Mouse (Mus musculus): ENCODE data around the gene Arhgap31. TPM values are rescaled to one million over a fixed set of nuclear protein-coding genes. Genes with fewer than 3 reads are reported as not detected.
A peak's percentile ranks its signal among the peaks of the same experiment; 100 is the strongest.
"Not testable (repeated sequence)": the region's sequence is repeated elsewhere in the genome, so short reads cannot be mapped to it uniquely, and the experiment has no call there.

Arhgap31 gene
- total RNA-seq, 1 experiment from 2014 or later: 4.0 TPM

DNA sequence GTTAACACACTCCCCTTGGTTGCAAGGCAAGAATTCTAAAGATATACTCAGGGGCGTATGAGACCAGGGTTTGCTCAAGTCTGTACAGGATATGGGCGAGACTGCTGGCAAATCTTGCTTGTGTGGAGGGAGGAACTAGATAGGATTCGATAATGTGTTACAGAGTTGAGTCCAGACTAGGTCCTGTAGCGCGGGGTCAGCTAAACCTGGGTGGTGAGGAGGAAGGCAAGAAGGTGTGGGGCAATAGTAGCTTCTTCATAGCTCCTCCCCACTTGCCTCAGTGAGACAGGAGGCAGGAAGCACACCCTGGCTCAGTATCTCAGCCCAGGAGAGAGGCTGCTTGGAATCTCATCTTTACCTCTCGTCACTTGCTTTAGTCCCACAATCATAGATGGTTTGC is 16.1 kb upstream of the Arhgap31 start:
- ATAC-seq (replicated peaks; ENCODE audit: low read depth, poor library complexity, severe bottlenecking): no peak

DNA sequence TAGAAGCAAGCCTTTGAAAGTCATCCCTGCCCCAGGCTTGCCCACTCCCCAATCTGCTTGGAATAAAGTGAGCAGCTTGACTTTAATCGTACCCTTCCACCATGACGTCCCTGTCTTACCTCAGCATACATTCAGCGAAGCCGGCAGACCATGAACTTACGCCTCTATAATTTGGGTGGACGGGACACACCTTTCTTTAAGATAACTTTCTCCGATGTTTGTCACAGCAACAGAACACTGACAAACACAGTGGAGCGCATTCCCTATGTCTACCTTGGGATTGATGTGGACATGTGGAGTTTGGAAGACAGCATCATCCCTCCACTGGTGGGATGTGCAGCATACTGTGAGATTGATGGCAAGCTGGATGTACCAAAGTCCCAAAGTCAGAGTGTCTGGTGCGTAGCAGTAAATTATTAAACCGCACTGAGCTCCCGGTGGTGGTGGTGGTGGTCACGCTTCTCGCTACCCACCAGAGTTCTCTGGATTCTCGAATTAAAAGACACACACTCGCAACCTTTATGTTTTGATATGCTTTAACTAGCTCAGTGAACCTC is 15.6 kb upstream of the Arhgap31 start:
- ATAC-seq (replicated peaks; ENCODE audit: low read depth, poor library complexity, severe bottlenecking): no peak

DNA sequence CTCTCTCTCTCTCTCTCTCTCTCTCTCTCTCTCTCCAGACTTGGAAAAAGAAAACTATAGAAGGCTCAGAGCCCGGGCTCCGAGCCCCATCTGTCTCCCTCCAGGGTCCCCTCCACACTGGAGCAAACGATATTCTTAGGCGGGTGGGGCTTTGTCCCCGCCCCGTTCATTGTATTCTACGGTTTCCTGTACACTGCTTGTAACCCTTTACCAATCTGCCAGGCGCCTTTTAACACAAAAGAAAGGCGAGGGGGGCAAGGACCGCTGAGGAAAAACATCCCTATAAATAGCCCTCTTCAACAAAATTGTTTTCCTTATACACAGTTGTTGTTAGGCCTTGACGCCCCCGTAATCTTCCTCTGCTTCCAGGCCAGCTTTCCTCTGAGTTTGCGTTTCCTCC is 11.9 kb upstream of the Arhgap31 start:
- no peak for ATAC-seq (replicated peaks; ENCODE audit: low read depth, poor library complexity, severe bottlenecking)

DNA sequence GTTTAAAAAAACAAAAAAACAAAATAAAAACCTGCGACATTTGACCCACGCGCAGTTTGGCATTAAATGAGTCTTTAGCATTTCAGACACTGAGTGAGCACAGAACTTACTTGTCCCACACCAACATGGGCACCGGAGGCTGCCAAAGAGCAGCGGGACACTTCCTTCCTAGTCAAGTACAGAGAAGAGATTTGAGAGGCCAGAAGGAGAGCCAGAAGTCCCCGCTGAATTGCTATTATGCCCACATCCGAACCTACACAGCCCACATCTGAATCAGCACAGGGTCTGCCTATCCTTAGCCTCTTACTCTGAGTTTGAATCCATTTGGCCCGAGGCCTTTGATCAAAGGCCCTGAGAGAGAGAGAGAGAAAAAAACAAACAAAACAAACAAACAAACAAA is 11.2 kb upstream of the Arhgap31 start:
- no peak for ATAC-seq (replicated peaks; ENCODE audit: low read depth, poor library complexity, severe bottlenecking)

DNA sequence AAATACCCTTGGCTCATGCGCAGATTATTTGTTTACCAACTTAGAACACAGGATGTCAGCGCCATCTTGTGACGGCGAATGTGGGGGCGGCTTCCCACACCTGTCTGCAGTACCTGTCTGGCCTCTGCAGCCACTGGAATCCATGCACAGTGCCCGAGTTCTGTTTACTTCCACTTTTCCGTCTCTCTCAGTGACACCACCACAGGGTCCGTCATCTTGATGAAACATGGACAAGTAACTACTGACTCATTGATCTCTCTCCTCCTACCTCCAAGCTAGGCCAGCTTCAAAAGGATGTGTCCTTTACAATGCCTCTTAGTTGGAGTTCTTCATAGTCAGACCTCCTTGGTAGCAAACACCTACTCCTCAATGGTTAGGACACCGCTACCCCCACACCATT is 8.3 kb upstream of the Arhgap31 start:
- no peak for ATAC-seq (replicated peaks; ENCODE audit: low read depth, poor library complexity, severe bottlenecking)

DNA sequence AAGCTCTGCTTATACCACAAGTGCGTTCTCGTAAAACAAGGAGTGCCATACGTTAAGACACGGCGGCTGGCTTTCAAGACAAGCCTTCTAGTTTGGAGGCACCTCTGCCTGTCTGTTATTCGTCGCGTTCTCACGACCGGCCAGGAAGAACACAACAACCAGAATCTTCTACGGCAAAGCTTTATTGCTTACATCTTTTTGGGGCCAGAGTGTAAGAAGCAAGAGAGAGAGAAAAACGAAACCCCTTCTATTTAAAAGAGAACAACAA is 1.1 kb upstream of the Arhgap31 start:
- not testable (repeated sequence) for ATAC-seq (replicated peaks; ENCODE audit: low read depth, poor library complexity, severe bottlenecking)

DNA sequence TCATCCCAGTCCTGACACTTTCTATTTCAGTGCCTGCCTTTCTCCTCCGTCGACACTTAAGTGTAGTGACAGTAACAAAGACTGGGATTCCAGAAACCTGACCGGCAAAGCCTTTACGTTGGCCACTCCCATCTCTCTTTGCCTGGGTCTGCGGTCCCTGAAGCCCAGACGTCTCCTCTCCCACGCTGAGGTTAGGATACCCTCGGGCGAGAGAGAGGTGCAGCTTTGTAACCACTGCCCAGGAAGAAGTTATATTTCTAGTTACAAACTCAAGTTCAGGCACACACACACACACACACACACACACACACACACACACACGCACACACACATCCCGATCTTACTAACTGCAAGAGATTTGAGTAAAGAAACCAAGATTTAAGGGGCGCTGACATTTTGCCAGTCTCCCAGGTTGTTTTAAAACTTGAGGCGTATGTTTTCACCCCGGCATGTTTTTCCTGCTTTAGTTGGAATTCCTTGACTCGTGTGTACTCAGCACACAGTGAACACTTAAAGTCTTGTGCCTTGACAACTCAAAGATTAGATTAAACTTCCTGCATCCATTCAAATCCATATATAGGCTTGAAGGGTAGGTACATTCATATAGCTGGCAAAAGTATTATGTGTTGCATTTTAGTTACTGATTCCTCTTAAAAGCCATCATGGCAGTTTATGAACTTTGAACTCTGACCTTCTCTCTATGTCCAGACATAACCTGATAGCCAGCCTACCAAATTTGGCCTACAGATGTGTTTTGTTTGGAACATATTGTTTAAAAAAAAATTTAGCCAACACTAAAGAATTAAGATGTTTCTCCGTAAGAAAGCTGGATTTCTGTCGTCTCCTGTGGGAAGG is 557 bp upstream of the Arhgap31 start:
- peak; percentile 42 for ATAC-seq (replicated peaks; ENCODE audit: low read depth, poor library complexity, severe bottlenecking)

DNA sequence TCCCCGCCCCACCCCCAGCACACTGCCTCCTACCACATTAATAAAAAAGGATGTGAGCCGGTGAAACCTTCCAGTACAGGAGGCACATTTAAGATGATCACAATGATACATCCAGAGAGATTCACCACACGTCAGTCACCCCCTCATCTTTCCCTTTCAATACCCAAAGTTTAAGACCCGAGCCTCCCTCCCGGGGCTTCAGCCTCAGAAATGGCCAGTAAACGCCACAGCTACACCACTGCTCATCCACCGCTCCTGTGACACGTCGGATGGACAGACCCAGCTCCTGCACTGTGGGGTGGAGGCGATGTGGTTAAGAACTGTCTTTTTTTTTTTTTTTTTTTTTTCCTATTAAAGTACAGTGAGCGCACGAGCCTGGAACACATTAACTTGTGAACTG is 969 bp downstream of the Arhgap31 start:
- ATAC-seq (replicated peaks; ENCODE audit: low read depth, poor library complexity, severe bottlenecking): peak; percentile 16; the same call in 1 of the 2 replicates

DNA sequence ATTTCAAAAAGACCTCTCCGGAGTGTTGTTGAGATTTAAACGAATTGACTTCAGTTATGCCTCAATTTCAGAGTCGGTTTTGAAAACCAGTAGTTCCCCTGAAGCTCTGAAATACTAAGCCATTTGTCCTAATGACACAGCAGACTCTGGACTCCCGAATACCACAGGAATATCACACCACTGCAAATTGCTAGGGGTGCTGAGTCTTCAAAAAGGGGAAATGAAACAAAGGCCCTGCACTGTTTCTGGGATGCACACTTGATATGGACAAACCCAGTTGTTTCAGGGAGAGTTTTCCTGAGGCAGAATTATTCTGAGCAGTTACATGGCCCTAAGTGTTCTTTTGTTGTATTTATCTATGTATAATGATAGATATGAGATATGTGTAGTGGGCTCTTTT is 1.8 kb downstream of the Arhgap31 start:
- peak; percentile 63 for ATAC-seq (replicated peaks; ENCODE audit: low read depth, poor library complexity, severe bottlenecking)

DNA sequence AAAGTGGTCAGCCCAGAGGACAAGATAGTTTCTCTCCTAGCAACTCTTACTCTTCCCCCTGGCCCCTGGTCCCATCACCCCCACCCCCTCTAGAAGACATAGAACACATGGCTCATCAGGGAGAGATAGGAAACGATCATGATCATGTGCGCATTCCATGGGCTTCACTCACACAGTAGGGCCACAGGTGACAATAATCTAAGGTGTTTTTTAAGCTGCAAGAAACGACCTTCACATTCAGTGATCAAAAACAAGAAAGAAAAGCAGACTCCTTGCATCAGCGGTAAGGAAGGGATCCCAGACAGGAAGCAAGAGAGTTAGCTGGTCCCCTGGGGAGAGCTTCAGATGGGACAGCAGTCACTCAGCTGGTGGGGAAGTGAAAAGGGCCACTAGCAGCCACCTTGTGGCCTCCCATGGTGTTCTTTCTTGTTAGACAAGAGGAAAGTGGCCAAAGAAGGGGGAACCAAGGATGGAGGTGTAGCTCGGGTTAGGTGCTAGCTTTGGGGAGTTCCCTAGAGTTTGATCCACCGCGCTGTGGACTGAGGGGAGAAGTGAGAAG is 4.0 kb downstream of the Arhgap31 start:
- ATAC-seq (replicated peaks; ENCODE audit: low read depth, poor library complexity, severe bottlenecking): peak; percentile 32

DNA sequence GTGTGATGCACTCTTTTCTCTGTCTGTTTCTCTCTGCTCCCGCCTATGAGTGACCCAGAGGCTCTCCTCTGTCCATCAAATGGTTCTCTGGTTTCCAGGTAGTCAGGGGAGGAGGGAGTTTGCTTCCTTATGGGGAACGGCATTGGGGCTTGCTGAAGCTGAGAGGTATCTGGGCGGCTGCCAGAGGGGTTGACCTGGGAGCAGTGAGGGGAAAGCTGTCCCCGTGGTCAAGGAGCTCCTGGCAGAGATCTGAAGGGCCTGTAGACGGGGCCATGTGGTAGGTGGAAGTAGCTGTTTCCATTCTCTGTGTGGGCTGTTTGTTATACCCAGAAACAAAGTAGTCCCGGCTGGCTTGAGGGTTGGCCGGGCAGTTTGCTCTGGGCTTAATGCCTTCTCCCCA is 6.3 kb downstream of the Arhgap31 start:
- ATAC-seq (replicated peaks; ENCODE audit: low read depth, poor library complexity, severe bottlenecking): no peak

DNA sequence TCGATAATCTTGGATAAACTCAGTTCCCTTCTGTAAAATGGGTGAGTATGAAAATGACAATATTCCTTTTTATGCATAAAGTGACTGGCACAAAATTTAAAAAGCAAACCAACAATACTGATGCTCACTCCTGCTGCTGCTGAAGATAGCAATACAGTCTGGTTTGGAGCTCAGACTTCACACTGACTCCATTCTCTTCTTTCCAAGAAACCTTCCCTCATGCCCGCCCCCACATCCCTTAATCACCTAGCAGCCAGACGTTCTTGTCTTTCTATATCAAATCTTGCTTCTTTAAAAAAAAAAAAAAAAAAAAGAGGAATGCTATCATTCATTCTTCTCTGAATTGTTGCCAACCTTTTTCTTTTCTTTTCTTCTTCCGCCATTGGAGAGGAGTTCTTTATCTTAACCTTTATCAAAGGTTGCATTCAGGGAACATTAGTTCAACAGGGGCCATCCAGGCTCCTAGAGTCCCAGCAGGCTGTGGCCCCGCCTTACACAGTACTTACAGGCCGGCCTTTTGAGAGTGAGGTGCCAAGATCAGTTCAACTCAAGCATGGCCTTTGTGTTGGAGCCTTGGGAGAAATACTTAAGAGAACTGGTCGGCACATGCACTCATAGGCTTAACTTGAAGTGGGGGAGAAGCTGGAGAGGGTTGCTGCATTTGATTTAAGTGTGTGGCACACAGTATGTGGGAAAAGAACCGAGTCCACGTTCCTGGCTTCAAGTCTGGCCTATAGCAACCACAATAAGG is 7.4 kb downstream of the Arhgap31 start:
- ATAC-seq (replicated peaks; ENCODE audit: low read depth, poor library complexity, severe bottlenecking): no peak

DNA sequence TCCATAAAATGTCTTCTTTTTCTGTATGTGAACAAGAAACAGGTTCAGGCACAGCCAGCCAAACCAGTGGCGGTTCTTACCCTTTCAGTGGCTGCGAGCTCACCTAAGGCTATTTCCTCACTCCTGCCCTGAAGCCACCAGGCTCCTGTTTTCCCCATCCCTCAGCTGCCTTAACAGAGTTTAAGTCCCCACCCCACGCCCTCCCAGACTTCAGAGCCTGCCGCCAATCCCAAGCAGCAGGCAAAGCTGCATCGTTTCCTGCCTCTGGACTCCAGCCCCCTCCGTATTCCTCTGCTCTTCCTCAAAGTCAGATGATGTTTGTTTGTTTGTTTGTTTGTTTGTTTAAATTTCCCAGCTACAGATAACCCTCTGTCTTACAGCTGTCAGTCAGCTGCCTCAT is 9.6 kb downstream of the Arhgap31 start:
- no peak for ATAC-seq (replicated peaks; ENCODE audit: low read depth, poor library complexity, severe bottlenecking)

DNA sequence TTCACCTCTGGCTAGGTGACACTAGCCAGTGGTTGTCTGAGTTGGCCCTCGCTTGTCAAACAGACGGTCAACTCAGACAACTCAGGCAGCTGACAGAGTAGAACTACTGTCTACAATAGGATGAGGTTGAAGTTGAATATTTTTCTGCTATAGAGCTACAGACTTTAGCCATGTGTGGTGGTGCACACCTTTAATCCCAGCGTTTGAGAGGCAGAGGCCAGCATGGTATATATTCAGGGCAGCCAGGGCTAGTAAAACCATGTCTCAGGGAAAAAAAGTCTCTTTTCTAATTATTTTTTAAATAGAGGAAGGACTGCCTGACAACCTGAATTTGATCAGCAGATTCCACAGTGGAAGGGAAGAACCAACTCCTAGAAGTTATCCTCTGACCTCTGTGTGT is 10.8 kb downstream of the Arhgap31 start:
- no peak for ATAC-seq (replicated peaks; ENCODE audit: low read depth, poor library complexity, severe bottlenecking)

DNA sequence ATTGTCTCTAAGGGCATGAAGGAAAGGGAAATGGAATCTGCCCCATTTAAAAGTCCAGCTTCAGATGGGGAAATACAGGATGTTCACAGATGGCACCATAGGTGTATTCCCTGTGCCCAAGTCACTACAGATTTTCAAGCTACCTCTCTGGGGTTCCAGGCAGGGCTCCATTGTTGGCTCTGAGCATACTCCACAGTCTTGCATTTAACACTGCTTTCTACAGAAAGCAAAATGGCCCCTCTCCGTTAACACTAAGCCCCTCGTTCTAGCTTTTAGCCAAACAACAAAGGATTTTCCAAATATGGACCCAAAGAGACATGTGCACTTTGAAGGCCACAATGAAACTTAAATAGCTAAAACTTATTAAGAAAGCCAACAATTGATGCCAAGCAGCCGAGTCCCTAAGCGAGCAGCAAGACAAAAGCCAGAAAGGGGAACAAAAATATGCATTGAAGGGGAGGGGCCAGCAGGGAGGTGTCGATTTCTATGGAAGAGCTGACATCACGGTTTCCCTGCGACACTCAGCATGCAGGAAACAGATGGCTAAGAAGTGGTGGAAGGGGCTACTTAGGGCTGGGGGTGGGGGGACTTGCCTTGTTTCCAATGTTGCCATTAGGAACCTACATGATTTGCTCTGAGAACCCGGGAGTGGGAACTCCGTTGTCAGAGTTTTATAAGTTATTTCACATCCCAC is 11.4 kb downstream of the Arhgap31 start:
- peak; percentile 96 for ATAC-seq (replicated peaks; ENCODE audit: low read depth, poor library complexity, severe bottlenecking)

DNA sequence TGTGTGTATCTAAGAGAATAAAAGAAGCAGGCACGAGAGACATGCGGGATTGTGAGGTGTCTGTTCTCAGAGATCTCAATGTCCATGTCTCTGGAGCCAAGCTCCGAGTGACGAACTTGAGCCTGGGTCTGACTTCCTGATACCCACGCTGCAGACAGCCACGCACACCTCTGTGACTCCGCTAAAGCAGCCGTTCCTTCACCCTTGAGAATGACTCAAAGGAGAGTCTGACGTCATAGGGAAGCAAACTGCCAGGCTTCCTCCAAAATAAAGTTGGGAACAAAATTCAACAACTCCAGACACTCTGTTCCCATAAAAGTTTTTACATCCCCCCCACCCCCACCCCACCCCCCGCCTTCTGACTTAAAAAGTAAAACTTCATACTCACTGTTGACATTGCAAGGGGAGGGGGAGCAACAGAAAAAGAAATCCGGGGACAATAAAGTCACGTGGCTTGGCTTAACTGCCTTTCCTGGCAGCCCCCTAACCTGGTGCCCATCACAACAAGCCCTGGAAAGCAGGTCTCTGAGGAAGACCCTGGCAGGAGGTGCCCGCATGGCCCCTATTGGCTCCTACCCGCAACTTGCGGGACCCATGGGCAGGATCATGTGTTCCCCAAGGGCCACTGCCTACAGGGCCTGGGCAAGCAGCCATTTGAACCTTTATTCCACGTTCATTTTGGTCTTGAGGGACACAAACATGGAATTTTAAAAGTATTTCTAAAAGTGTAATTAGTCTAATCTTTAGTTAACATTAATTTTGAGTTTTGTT is 12.5 kb downstream of the Arhgap31 start:
- ATAC-seq (replicated peaks; ENCODE audit: low read depth, poor library complexity, severe bottlenecking): no peak

DNA sequence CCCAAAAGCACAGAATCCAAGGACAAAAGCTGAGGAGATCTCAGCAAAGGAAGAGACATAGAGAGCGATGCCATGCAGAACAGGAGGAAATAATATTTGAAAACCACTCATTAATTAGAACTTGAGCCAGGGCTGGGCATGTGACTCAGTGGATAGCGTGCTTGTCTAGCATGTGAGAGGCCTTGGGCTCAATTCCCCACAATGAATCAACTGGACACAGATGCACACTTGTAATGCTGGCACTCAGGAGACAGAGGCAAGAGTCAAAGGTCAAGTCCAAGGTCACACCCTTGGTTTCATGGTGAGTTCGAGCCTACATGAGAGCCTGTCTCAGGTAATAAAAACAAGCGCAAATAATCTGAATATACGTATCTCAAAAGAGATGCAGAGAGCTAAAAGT is 15.5 kb downstream of the Arhgap31 start:
- ATAC-seq (replicated peaks; ENCODE audit: low read depth, poor library complexity, severe bottlenecking): no peak

DNA sequence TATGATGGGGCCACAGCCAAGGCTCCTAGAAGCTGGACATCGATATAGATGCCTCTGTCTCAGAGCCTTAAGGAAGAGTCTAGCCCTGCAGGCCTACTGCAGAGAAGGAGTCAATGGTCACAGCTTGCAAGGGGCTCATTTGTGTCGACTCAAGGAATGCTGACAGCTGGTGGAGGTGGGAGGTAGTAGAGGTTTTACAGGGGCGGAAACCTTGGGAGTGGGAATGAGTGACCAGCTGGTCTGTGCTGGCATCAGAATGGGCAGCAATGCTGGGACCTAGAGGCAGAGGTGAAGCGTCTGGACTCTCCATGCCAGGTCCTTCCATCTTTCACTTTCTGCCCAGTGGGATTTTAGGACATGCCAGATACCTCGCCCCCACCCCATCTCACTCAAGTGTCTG is 17.5 kb downstream of the Arhgap31 start:
- ATAC-seq (replicated peaks; ENCODE audit: low read depth, poor library complexity, severe bottlenecking): no peak

DNA sequence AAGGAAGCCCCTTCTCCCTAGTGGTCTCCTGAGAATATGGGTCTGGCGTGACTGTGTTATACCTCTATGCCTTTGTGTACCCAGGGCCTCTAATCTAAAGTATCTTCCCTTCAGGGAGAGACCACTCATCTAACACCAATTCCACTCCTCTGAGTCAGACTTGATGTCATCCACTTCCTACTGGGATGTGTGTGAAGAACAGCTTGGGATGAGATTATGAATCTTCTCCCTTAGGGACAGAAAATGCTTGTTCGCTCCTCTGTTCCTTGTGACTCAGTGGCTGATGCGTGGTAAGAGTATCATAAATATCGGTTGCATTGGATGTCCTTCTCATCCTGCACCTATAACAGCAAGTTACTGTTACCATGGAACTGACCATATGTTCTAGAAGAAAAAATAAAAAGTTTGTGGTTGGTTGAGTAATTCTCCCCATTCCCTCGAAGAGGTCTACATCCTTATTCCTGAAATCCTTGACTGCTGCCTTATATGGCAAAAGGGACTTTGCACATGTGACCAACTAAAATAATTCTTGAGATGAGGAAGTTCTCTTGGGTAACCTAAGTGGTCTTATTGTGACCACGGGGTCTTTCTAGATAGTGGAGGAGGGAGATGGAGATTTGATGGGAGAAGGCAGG is 18.1 kb downstream of the Arhgap31 start:
- peak; percentile 66 for ATAC-seq (replicated peaks; ENCODE audit: low read depth, poor library complexity, severe bottlenecking)
